ENCODE assay signal across 10 mouse cellular contexts in the genomic region with DNA sequence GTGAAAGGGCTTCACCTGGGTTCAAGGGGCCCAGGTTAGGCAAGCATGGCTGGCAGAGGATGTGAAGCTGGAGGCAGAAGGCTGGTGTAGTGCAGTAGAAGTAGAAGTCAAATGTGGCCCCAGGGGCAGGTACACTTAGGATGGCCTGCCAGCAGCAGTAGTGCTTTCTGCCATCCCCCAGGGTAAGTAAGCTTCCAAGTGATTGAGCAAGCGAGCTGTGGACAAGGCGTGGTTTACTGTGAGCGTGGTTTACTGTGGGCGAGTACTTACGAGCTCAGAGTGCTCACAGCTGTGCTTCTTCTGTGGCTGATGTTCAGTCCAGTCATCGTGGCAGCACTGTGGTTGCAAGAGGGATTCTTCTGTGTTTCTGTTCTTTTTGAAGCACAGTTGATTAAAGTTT.
A peak's percentile ranks its signal among the peaks of the same experiment; 100 is the strongest.
DNase-seq lines count a peak whose midpoint lies in the region; ATAC-seq and TF ChIP-seq lines count a peak whose summit lies in the region.
"Had no signal": no experiment of that assay in that cellular context is flagged by ENCODE, and none has a peak within 500 bp of the region (broad histone marks: within the 10 kb centered on the region; RNA-seq: fewer than 3 reads in every experiment).

No protein-coding gene starts in this region.

- no peaks in the 10 kb centered on the region for H3K36me3 ChIP-seq in intestine, postnatal 0 days (ENCODE audit: control insufficient read depth, insufficient read depth)
- no peaks in the 10 kb centered on the region for H3K36me3 ChIP-seq in splenic B cell, adult 2 months (ENCODE audit: control insufficient read depth, insufficient read depth, low read length, poor library complexity, severe bottlenecking)
- no peaks in the 10 kb centered on the region for H3K36me3 ChIP-seq in hindbrain, embryonic 14.5 days (replicated peaks; ENCODE audit: control insufficient read depth, insufficient read depth)
- H3K36me3 ChIP-seq: forebrain, embryonic 15.5 days had no signal

- H3K4me3 ChIP-seq in intestine, postnatal 0 days (ENCODE audit: low read depth, low read length): no peak overlapping the region
- no peak overlapping the region for H3K4me3 ChIP-seq in hindbrain, embryonic 14.5 days (replicated peaks; ENCODE audit: low read length)
- H3K4me3 ChIP-seq: forebrain, embryonic 15.5 days had no signal

- no peaks in the 10 kb centered on the region for H3K27me3 ChIP-seq in intestine, postnatal 0 days (replicated peaks; ENCODE audit: control insufficient read depth, insufficient read depth, low read length)
- no peaks in the 10 kb centered on the region for H3K27me3 ChIP-seq in splenic B cell, adult 2 months (ENCODE audit: control insufficient read depth, insufficient read depth, low read length, poor library complexity, severe bottlenecking)
- no peaks in the 10 kb centered on the region for H3K27me3 ChIP-seq in hindbrain, embryonic 14.5 days (ENCODE audit: control insufficient read depth, insufficient read depth, low read length)
- H3K27me3 ChIP-seq: forebrain, embryonic 15.5 days had no signal

- DNase-seq in ovary, adult 18-20 months (ENCODE audit: low spot score): peak; percentile 34
- no peak for DNase-seq in ovary, postnatal 10 days (ENCODE audit: low spot score)
- DNase-seq in brain, adult 2 months (ENCODE audit: low read depth, low spot score): peak; percentile 59
- DNase-seq in splenic B cell, adult 2 months (ENCODE audit: low read depth, low spot score): peak; percentile 18
- DNase-seq in layer of hippocampus, postnatal 36 days: no peak
- no peak for DNase-seq in hindbrain, embryonic 14.5 days (ENCODE audit: low spot score)
- DNase-seq: cerebellum, postnatal 36 days had no signal

- no peak overlapping the region for H3K27ac ChIP-seq in intestine, postnatal 0 days (ENCODE audit: low read depth, low read length)
- H3K27ac ChIP-seq in hindbrain, embryonic 14.5 days: no peak overlapping the region
- H3K27ac ChIP-seq: forebrain, embryonic 15.5 days had no signal

- ATAC-seq in intestine, postnatal 0 days: peak; percentile 32; the same call in 1 of the 2 replicates
- no peak for ATAC-seq in hindbrain, embryonic 14.5 days (ENCODE audit: low FRiP score)
- ATAC-seq: forebrain, embryonic 15.5 days; inflammation-experienced regulatory T-cells, adult 6 months had no signal

- WGBS in intestine, postnatal 0 days: 32% methylated on average over 6 of the region's 6 CpGs
- WGBS in hindbrain, embryonic 14.5 days: 88% methylated on average over 6 of the region's 6 CpGs

- no peak overlapping the region for H3K9ac ChIP-seq in intestine, postnatal 0 days (ENCODE audit: low read depth, low read length)
- no peak overlapping the region for H3K9ac ChIP-seq in hindbrain, embryonic 14.5 days
- H3K9ac ChIP-seq: forebrain, embryonic 15.5 days had no signal

- no peaks in the 10 kb centered on the region for H3K9me3 ChIP-seq in intestine, postnatal 0 days (ENCODE audit: control insufficient read depth)
- H3K9me3 ChIP-seq in hindbrain, embryonic 14.5 days (ENCODE audit: control insufficient read depth, low read length): no peaks in the 10 kb centered on the region
- H3K9me3 ChIP-seq: forebrain, embryonic 15.5 days had no signal

- TF ChIP-seq CTCF in intestine, postnatal 0 days (IDR thresholded peaks at IDR 0.05; ENCODE audit: low read depth): no peak

- no peak overlapping the region for H3K4me2 ChIP-seq in intestine, postnatal 0 days (replicated peaks; ENCODE audit: low read depth)
- no peak overlapping the region for H3K4me2 ChIP-seq in hindbrain, embryonic 14.5 days (replicated peaks)
- H3K4me2 ChIP-seq: forebrain, embryonic 15.5 days had no signal

- 0 out of 2 replicates have a peak, but pooled peaks cover 8% of the 10 kb centered on the region for H3K4me1 ChIP-seq in intestine, postnatal 0 days (replicated peaks; ENCODE audit: control insufficient read depth, insufficient read depth, low read length)
- peaks cover 34% of the 10 kb centered on the region for H3K4me1 ChIP-seq in hindbrain, embryonic 14.5 days (replicated peaks; ENCODE audit: control insufficient read depth, insufficient read depth, low read length)

Comparison
In these comparisons a context has a peak if more than half of its experiments do, and no peak if none do; other contexts are left out.
1. DNase-seq: peak in ovary, adult 18-20 months (single experiment), brain, adult 2 months (single experiment) and splenic B cell, adult 2 months (single experiment); none in ovary, postnatal 10 days (single experiment), layer of hippocampus, postnatal 36 days (0 of 2) and hindbrain, embryonic 14.5 days (single experiment).